Mouse (Mus musculus): Measurements from ENCODE around the gene Ramp1.

DNA sequence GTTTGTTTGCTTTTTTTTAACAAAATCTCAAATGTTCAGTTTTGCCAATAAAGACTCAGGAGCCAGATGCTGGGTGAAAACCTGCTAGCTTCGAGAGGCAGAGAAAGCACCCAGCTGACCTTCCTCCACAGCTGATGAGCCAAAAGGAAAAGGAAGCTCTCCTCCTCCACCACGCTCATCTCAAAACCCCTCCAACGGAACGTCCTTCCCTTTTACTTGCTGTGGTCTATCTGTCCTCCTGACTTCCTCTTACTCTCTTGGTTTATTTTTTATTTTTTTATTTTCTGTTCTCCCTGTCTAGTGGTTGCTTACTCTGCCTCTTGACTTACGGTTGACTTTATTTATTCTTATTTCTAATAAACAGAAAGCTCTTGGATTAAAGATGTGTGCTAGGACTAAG lies 55.8 kb downstream of the Ramp1 start:
- TF ChIP-seq CTCF (IDR thresholded peaks at IDR 0.05; ENCODE audit: low read depth) (no peak), EP300 (IDR thresholded peaks at IDR 0.05; ENCODE audit: low read depth) (no peak)
